Mouse (Mus musculus) kidney, postnatal 10 days (tissue): ENCODE results near the gene As3mt.
A peak's percentile ranks its signal among the peaks of the same experiment; 100 is the strongest.

ENCODE experiments used
- DNase-seq: peaks from one replicate; pipeline ENCODE4 v3.0.0; 2021; ENCODE audit warnings: mixed read lengths

Gene As3mt

GRCm38 (mm10) chr19:46707296-46708151 lies at the start of gene As3mt:
Gene As3mt, plus strand, starts transcription at chr19:46707458.
- DNase-seq = peak; percentile 90

GRCm38 (mm10) chr19:46658348-46658747 lies 48.9 kb upstream of the As3mt start:
- DNase-seq = no peak

GRCm38 (mm10) chr19:46658851-46659250 lies 48.4 kb upstream of the As3mt start:
- no peak for DNase-seq

GRCm38 (mm10) chr19:46661511-46661910 lies 45.7 kb upstream of the As3mt start:
- no peak for DNase-seq

- no peak for DNase-seq
These were observed 45.0 kb upstream of the As3mt start for GRCm38 (mm10) chr19:46662214-46662613.

GRCm38 (mm10) chr19:46662784-46663183 lies 44.5 kb upstream of the As3mt start:
- DNase-seq = no peak

GRCm38 (mm10) chr19:46665474-46665873 lies 41.8 kb upstream of the As3mt start:
- DNase-seq = no peak

GRCm38 (mm10) chr19:46667300-46667699 lies 40.0 kb upstream of the As3mt start:
- DNase-seq = no peak

GRCm38 (mm10) chr19:46668263-46668662 lies 39.0 kb upstream of the As3mt start:
- no peak for DNase-seq

GRCm38 (mm10) chr19:46669802-46670201 lies 37.5 kb upstream of the As3mt start:
- DNase-seq = no peak

- peak; percentile 81 for DNase-seq
These were observed 36.6 kb upstream of the As3mt start for GRCm38 (mm10) chr19:46670691-46671090.

GRCm38 (mm10) chr19:46672766-46673418 lies 34.4 kb upstream of the As3mt start, which contains the start of gene Cyp17a1:
Gene Cyp17a1, minus strand, starts transcription at chr19:46673172.
- no peak for DNase-seq

GRCm38 (mm10) chr19:46675641-46676040 lies 31.6 kb upstream of the As3mt start:
- no peak for DNase-seq

GRCm38 (mm10) chr19:46679720-46680383 lies 27.4 kb upstream of the As3mt start:
- no peak for DNase-seq

GRCm38 (mm10) chr19:46689460-46690372 lies 17.5 kb upstream of the As3mt start, which contains the start of gene Borcs7:
Gene Borcs7, plus strand, starts transcription at chr19:46689906.
- DNase-seq = peak; percentile 92

- DNase-seq = no peak
These were observed 16.9 kb upstream of the As3mt start for GRCm38 (mm10) chr19:46690387-46690786.

- peak; percentile 6 for DNase-seq
These were observed 16.2 kb upstream of the As3mt start for GRCm38 (mm10) chr19:46691078-46691477.

GRCm38 (mm10) chr19:46693146-46693545 lies 14.1 kb upstream of the As3mt start:
- DNase-seq = peak; percentile 5

GRCm38 (mm10) chr19:46696482-46696881 lies 10.8 kb upstream of the As3mt start:
- no peak for DNase-seq

GRCm38 (mm10) chr19:46696943-46697342 lies 10.3 kb upstream of the As3mt start:
- no peak for DNase-seq

GRCm38 (mm10) chr19:46697840-46698517 lies 9.3 kb upstream of the As3mt start:
- peak; percentile 4 for DNase-seq

GRCm38 (mm10) chr19:46699011-46699481 lies 8.2 kb upstream of the As3mt start:
- peak; percentile 5 for DNase-seq
